Mouse (Mus musculus): Measurements from ENCODE around the gene Gprc5c. TPM values are rescaled to one million over a fixed set of nuclear protein-coding genes. Genes with fewer than 3 reads are reported as not detected.

The Gprc5c gene
- polyA plus RNA-seq, 1 experiment from 2014 or later = 8.5 TPM

DNA sequence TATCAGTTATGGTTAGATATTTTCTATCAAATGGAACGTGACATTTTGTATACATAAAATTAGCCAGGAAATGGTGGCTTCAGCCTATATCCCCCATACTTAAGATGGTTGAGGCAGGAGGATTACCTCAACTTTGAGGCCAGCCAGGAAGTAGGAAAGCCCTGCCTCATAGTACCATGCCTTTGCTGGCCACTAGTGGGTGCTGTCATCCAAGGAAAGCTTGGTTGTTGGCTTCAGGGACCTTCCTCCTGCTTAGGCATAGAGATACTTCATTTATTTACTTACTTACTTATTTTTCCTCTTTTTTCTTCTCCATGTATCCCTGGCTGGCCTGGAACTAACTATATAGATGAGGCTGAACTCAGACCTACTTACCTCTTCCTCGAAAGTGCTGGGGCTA, 7.7 kb downstream of the Gprc5c start:
- ATAC-seq (ENCODE audit: low FRiP score, low read depth) = no peak
- H3K4me2 ChIP-seq = no peak overlapping the region
- WGBS = 92% methylated on average over 2 of the region's 2 CpGs
- H3K9me3 ChIP-seq = no peaks in the 10 kb centered on the region
- no peak overlapping the region for H3K9ac ChIP-seq
- no peaks in the 10 kb centered on the region for H3K36me3 ChIP-seq
- H3K4me1 ChIP-seq (replicated peaks) = no peaks in the 10 kb centered on the region
- no peak overlapping the region for H3K4me3 ChIP-seq
- peaks cover 10% of the 10 kb centered on the region for H3K27me3 ChIP-seq
- no peak overlapping the region for H3K27ac ChIP-seq (replicated peaks)

- H3K4me2 ChIP-seq = no peak overlapping the region
- no peaks in the 10 kb centered on the region for H3K36me3 ChIP-seq
- no peak overlapping the region for H3K4me3 ChIP-seq
- no peak overlapping the region for H3K27ac ChIP-seq (replicated peaks)
- H3K27me3 ChIP-seq = no peaks in the 10 kb centered on the region
- no peaks in the 10 kb centered on the region for H3K9me3 ChIP-seq
- ATAC-seq (ENCODE audit: low FRiP score, low read depth) = no peak
- WGBS = 70% methylated on average over 2 of the region's 2 CpGs
- H3K9ac ChIP-seq = no peak overlapping the region
- H3K4me1 ChIP-seq (replicated peaks) = 0 out of 2 replicates have a peak, but pooled peaks cover 3% of the 10 kb centered on the region
Observed at GRCm38 (mm10) chr11:114861057-114861456, 10.1 kb downstream of the Gprc5c start.

- no peaks in the 10 kb centered on the region for H3K9me3 ChIP-seq
- no peaks in the 10 kb centered on the region for H3K27me3 ChIP-seq
- H3K4me3 ChIP-seq = no peak overlapping the region
- whole genome bisulfite sequencing = 91% methylated on average over 3 of the region's 3 CpGs
- peaks cover 16% of the 10 kb centered on the region for H3K4me1 ChIP-seq (replicated peaks)
- ATAC-seq (ENCODE audit: low FRiP score, low read depth) = no peak
- H3K36me3 ChIP-seq = no peaks in the 10 kb centered on the region
- no peak overlapping the region for H3K9ac ChIP-seq
- H3K4me2 ChIP-seq = no peak overlapping the region
- H3K27ac ChIP-seq (replicated peaks) = no peak overlapping the region
Observed at GRCm38 (mm10) chr11:114862687-114863086, 11.7 kb downstream of the Gprc5c start.

DNA sequence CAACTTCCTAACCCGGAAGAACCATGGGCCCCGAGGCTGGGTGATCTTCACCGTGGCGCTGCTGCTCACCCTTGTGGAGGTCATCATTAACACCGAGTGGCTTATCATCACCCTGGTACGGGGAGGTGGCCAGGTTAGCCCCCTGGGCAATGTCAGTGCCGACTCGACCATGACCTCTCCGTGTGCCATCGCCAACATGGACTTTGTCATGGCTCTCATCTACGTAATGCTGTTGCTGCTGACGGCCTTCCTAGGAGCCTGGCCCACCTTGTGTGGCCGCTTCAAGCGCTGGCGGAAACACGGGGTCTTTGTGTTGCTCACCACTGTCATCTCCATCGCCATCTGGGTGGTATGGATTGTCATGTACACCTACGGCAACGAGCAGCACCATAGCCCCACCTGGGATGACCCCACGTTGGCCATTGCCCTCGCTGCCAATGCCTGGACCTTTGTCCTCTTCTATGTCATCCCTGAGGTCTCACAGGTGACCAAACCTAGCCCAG, 13.0 kb downstream of the Gprc5c start:
- no peak overlapping the region for H3K9ac ChIP-seq
- H3K4me1 ChIP-seq (replicated peaks) = peaks cover 16% of the 10 kb centered on the region
- H3K27ac ChIP-seq (replicated peaks) = no peak overlapping the region
- ATAC-seq (ENCODE audit: low FRiP score, low read depth) = no peak
- 96% methylated on average over 21 of the region's 21 CpGs for WGBS
- no peaks in the 10 kb centered on the region for H3K27me3 ChIP-seq
- no peak overlapping the region for H3K4me2 ChIP-seq
- no peaks in the 10 kb centered on the region for H3K36me3 ChIP-seq
- no peak overlapping the region for H3K4me3 ChIP-seq
- H3K9me3 ChIP-seq = no peaks in the 10 kb centered on the region

DNA sequence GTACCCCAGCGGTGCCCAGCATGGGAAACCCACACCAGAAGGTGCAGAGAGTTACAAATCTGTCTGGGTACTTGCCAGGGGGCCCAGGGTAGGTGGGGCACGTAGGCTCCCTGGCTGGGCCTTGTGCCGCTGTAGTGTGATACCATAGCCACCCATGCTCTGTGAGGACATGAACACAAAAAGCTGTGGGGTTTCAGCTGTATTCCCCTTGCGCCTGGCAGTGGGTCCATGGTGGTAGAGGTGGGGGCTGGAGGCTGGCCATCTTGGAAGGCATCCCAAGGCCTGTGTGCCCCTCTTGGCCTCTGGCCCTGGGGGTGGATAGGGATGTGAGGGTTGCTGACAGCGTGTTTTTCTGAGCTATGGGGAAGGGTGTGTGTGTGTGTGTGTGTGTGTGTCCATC, 15.0 kb downstream of the Gprc5c start:
- 79% methylated on average over 5 of the region's 5 CpGs for WGBS
- Histone ChIP-seq H3K4me2 (no peak overlapping the region), H3K4me1 (replicated peaks) (peaks cover 16% of the 10 kb centered on the region), H3K9me3 (no peaks in the 10 kb centered on the region), H3K27ac (replicated peaks) (no peak overlapping the region), H3K4me3 (no peak overlapping the region), H3K36me3 (no peaks in the 10 kb centered on the region), H3K27me3 (no peaks in the 10 kb centered on the region), H3K9ac (no peak overlapping the region)
- no peak for ATAC-seq (ENCODE audit: low FRiP score, low read depth)

DNA sequence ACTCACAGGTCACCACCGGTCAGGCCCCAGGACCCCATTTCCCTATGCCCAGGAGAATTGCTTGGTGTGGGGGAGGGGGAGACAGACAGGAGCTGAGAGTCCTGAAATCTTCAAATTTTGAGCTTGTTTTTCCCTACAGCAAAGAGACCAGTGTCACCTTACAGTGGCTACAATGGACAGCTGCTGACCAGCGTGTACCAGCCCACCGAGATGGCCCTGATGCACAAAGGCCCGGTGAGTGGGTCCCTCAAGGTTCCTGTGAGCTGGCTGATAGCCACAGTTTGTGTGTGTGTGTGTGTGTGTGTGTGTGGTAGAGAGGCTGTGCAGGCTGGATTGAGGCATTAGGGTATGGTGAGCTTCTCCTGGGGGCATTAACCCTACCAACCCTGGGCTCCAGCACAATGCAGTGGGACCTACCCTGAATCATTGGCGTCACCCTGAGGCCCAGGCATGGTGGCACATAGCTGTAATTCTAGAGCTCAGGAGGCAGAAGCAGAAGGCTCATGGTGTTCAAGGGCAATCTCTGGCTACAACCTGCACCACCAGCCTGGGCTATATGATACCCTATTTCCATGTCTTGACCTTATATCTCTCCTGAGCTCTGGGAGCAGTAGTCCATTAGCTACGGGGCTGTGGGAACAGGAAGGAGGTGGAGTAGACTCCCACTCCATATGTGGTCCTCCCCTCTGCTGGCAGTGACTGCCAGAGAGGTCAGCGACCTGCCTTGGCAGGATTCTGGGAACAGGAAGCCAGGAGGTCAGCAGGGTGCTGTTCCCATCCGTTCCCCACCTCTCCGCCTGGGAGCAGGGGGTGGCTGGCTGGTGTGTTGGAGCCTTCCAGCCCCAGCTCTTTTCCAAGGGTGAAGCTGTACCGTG, 15.8 kb downstream of the Gprc5c start:
- H3K4me3 ChIP-seq = no peak overlapping the region
- no peaks in the 10 kb centered on the region for H3K27me3 ChIP-seq
- no peaks in the 10 kb centered on the region for H3K36me3 ChIP-seq
- H3K9me3 ChIP-seq = no peaks in the 10 kb centered on the region
- WGBS = 56% methylated on average over 10 of the region's 10 CpGs
- H3K27ac ChIP-seq (replicated peaks) = no peak overlapping the region
- peaks cover 16% of the 10 kb centered on the region for H3K4me1 ChIP-seq (replicated peaks)
- no peak for ATAC-seq (ENCODE audit: low FRiP score, low read depth)
- no peak overlapping the region for H3K9ac ChIP-seq
- H3K4me2 ChIP-seq = no peak overlapping the region

DNA sequence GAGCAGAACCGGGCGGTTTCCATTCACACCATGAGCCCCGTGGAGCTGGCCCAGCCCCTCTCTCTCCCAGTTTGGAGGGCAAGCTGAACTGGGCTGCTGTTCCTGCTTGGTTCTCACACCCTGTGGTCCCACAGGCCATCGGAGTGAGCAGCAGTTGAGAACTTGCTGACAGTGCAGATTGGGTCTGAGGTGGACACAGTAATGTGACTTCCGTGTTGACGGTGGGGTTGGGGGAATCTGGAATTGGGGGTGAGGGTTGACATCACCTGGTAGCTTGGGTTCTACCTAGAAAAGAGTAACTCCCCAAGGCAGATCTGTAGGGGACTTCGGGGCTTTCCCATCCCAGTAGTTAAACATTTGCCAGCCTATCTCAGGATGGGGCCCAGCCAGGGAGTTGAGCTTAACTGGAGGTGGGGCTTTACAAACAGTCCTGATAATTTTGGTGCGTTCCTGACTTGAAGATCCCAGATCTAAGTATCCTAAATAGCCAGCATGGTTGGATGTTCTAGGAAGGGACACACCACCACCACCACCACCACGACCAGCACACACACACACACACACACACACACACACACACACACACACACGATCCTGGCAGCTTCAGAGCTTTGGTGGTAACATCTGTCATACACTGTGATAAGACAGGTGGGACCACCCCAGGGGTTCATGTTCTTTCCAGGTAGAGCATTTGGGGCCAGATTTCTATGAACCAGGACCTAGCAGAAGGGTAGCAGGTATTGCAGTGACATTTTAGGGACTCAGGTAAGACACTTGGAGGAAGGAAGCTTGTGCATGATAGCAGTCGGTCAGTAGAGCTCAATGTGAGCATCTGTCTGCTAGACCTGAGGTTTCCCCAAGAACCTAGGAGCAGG, 16.6 kb downstream of the Gprc5c start:
- peaks cover 16% of the 10 kb centered on the region for H3K4me1 ChIP-seq (replicated peaks)
- no peaks in the 10 kb centered on the region for H3K36me3 ChIP-seq
- no peaks in the 10 kb centered on the region for H3K9me3 ChIP-seq
- no peaks in the 10 kb centered on the region for H3K27me3 ChIP-seq
- no peak overlapping the region for H3K9ac ChIP-seq
- ATAC-seq (ENCODE audit: low FRiP score, low read depth) = no peak
- 62% methylated on average over 11 of the region's 11 CpGs for WGBS
- H3K4me2 ChIP-seq = no peak overlapping the region
- no peak overlapping the region for H3K4me3 ChIP-seq
- no peak overlapping the region for H3K27ac ChIP-seq (replicated peaks)

DNA sequence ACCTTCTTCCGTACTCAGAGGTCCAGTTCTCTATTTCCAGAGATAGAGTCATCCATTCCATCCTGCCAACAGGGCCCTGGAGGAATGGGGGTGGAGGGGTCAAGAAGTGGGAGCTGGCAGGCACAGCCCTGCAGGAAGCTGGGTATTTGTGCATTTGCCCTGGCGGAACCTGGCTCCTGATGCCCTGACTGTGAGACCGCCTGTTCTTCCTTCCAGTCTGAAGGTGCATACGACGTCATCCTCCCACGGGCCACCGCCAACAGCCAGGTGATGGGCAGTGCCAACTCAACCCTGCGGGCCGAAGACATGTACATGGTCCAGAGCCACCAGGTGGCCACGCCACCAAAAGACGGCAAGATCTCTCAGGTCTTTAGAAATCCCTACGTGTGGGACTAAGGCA, 17.3 kb downstream of the Gprc5c start:
- WGBS = 94% methylated on average over 12 of the region's 12 CpGs
- no peak overlapping the region for H3K9ac ChIP-seq
- H3K4me3 ChIP-seq = no peak overlapping the region
- H3K27me3 ChIP-seq = no peaks in the 10 kb centered on the region
- H3K9me3 ChIP-seq = no peaks in the 10 kb centered on the region
- no peak overlapping the region for H3K27ac ChIP-seq (replicated peaks)
- H3K4me2 ChIP-seq = no peak overlapping the region
- peaks cover 22% of the 10 kb centered on the region for H3K4me1 ChIP-seq (replicated peaks)
- no peaks in the 10 kb centered on the region for H3K36me3 ChIP-seq
- ATAC-seq (ENCODE audit: low FRiP score, low read depth) = no peak

DNA sequence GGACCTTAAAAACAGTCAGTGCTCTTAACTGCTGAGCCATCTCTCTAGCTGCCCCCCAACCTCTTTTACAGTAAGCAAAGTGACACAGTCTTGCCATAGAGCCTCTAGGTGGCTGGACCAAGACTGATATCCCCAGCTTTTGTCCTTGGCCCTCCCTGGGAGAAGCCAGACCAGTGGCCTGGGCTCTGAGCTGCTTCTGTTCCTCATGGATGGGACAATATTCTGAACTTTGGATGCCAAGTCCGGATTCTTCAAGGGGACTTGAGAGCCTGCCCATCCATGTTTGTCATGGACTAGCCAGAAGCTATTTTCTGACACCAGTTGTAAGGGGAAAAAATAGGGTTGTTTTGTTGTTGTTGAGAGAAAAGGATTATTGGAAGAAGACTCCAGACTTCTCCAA, 18.8 kb downstream of the Gprc5c start:
- Histone ChIP-seq H3K9me3 (no peaks in the 10 kb centered on the region), H3K4me1 (replicated peaks) (peaks cover 23% of the 10 kb centered on the region), H3K27me3 (no peaks in the 10 kb centered on the region), H3K27ac (replicated peaks) (no peak overlapping the region), H3K36me3 (no peaks in the 10 kb centered on the region), H3K9ac (no peak overlapping the region), H3K4me3 (no peak overlapping the region), H3K4me2 (no peak overlapping the region)
- 100% methylated on average over 1 of the region's 1 CpGs for WGBS
- no peak for ATAC-seq (ENCODE audit: low FRiP score, low read depth)

GRCm38 (mm10) chr11:114871540-114871939, 20.6 kb downstream of the Gprc5c start:
- Histone ChIP-seq H3K4me2 (no peak overlapping the region), H3K9me3 (no peaks in the 10 kb centered on the region), H3K4me3 (no peak overlapping the region), H3K9ac (no peak overlapping the region), H3K36me3 (no peaks in the 10 kb centered on the region), H3K4me1 (replicated peaks) (peaks cover 16% of the 10 kb centered on the region), H3K27ac (replicated peaks) (no peak overlapping the region), H3K27me3 (no peaks in the 10 kb centered on the region)
- ATAC-seq (ENCODE audit: low FRiP score, low read depth) = no peak
- WGBS = 92% methylated on average over 2 of the region's 2 CpGs

GRCm38 (mm10) chr11:114873022-114873817, 22.3 kb downstream of the Gprc5c start:
- Histone ChIP-seq H3K27me3 (no peaks in the 10 kb centered on the region), H3K4me2 (no peak overlapping the region), H3K4me3 (no peak overlapping the region), H3K4me1 (replicated peaks) (peaks cover 7% of the 10 kb centered on the region), H3K27ac (replicated peaks) (no peak overlapping the region), H3K36me3 (no peaks in the 10 kb centered on the region), H3K9me3 (no peaks in the 10 kb centered on the region), H3K9ac (no peak overlapping the region)
- WGBS = 20% methylated on average over 6 of the region's 6 CpGs
- ATAC-seq (ENCODE audit: low FRiP score, low read depth) = no peak

All from hindbrain, embryonic 15.5 days (tissue).